Mouse (Mus musculus) MEL (cell line): ENCODE measurements around the gene Myo1c. TPM values are rescaled to one million over a fixed set of nuclear protein-coding genes. Genes with fewer than 3 reads are reported as not detected.
A peak's percentile ranks its signal among the peaks of the same experiment; 100 is the strongest.

Experiments
- DNase-seq: peaks from one replicate; pipeline ENCODE4 v3.0.0; 2011; ENCODE audit warnings: low read depth, low spot score
- H3K27ac ChIP-seq: 2 replicates; pipeline ENCODE4 v1.5.1; 2012; ENCODE audit warnings: low read depth, mild to moderate bottlenecking, control low read depth, low read length, moderate library complexity; ENCODE audit not compliant: control insufficient read depth
- H3K27me3 ChIP-seq, 2 experiments: fragments of 150-350 bp in 1 of 2; sonication (generic) in 1 of 2; 2 replicates each; pipeline ENCODE4 v1.6.1; 2012; ENCODE audit warnings: low read length in 2 of 2, mild to moderate bottlenecking in 2 of 2, improper control_type of control experiment in 1 of 2, moderate library complexity in 1 of 2; ENCODE audit not compliant: insufficient read depth in 2 of 2, control insufficient read depth in 1 of 2
- H3K36me3 ChIP-seq, 2 experiments: 2 replicates each; pipeline ENCODE4 v1.6.1; 2012 to 2014; ENCODE audit warnings: low read length in 2 of 2, improper control_type of control experiment in 1 of 2, inconsistent platforms in 1 of 2, mild to moderate bottlenecking in 1 of 2; ENCODE audit not compliant: insufficient read depth in 2 of 2, control insufficient read depth in 1 of 2
- H3K4me1 ChIP-seq, 2 experiments: fragments of 150-350 bp in 1 of 2; sonication (generic) in 1 of 2; 2 replicates each; pipeline ENCODE4 v1.6.1; 2012; ENCODE audit warnings: low read length in 2 of 2, improper control_type of control experiment in 1 of 2, mild to moderate bottlenecking in 1 of 2; ENCODE audit not compliant: insufficient read depth in 2 of 2, control insufficient read depth in 1 of 2
- H3K4me3 ChIP-seq, 2 experiments: fragments of 150-350 bp in 1 of 2; sonication (generic) in 1 of 2; 2 replicates each; pipeline ENCODE4 v1.5.1; 2012; ENCODE audit warnings: low read depth in 2 of 2, low read length in 2 of 2, mild to moderate bottlenecking in 2 of 2, moderate library complexity in 2 of 2, control low read depth in 1 of 2, improper control_type of control experiment in 1 of 2; ENCODE audit not compliant: control insufficient read depth in 1 of 2, insufficient read depth in 1 of 2
- H3K79me2 ChIP-seq: 2 replicates; pipeline ENCODE4 v1.6.1; 2012; ENCODE audit warnings: mild to moderate bottlenecking, low read length, moderate library complexity; ENCODE audit not compliant: control insufficient read depth, poor library complexity, insufficient read depth
- H3K9ac ChIP-seq: 2 replicates; pipeline ENCODE4 v1.6.1; 2012; ENCODE audit warnings: low read depth, mild to moderate bottlenecking, control low read depth, low read length, moderate library complexity; ENCODE audit not compliant: control insufficient read depth, poor library complexity, severe bottlenecking
- H3K9me3 ChIP-seq: fragments of 150-350 bp; sonication (generic); replicated peaks from 2 replicates; pipeline ENCODE4 v1.6.1; 2012; ENCODE audit warnings: mild to moderate bottlenecking, low read length, improper control_type of control experiment, moderate library complexity; ENCODE audit not compliant: insufficient read depth
- BHLHE40 ChIP-seq: IDR thresholded peaks from 2 replicates; pipeline ENCODE4 v1.6.1; 2012; ENCODE audit warnings: low read depth, mild to moderate bottlenecking, inconsistent platforms, low read length, improper control_type of control experiment, borderline replicate concordance
- E2F4 ChIP-seq: IDR thresholded peaks from 2 replicates; pipeline ENCODE4 v1.6.1; 2011; ENCODE audit warnings: low read depth, low read length, improper control_type of control experiment, borderline replicate concordance
- EP300 ChIP-seq, 2 experiments: IDR thresholded peaks; 2 replicates each; pipeline ENCODE4 v1.6.1; 2011; ENCODE audit warnings: improper control_type of control experiment in 2 of 2, low read length in 2 of 2, low read depth in 1 of 2, mild to moderate bottlenecking in 1 of 2
- ETS1 ChIP-seq: IDR thresholded peaks from 2 replicates; pipeline ENCODE4 v1.6.1; 2012; ENCODE audit warnings: low read depth, mild to moderate bottlenecking, inconsistent platforms, low read length, improper control_type of control experiment, moderate library complexity
- GABPA ChIP-seq: IDR thresholded peaks from 2 replicates; pipeline ENCODE4 v1.6.1; 2012; ENCODE audit warnings: low read depth, mild to moderate bottlenecking, inconsistent platforms, low read length, improper control_type of control experiment, moderate library complexity
- GATA1 ChIP-seq: IDR thresholded peaks from 2 replicates; pipeline ENCODE4 v1.6.1; 2011; ENCODE audit warnings: low read depth, low read length, improper control_type of control experiment
- HCFC1 ChIP-seq: IDR thresholded peaks from 2 replicates; pipeline ENCODE4 v1.6.1; 2012; ENCODE audit warnings: low read depth, mild to moderate bottlenecking, inconsistent platforms, low read length, improper control_type of control experiment, moderate library complexity
- KAT2A ChIP-seq: conservative IDR thresholded peaks from 2 replicates; pipeline ENCODE4 v1.6.1; 2012; ENCODE audit warnings: low read depth, low read length, improper control_type of control experiment, inconsistent platforms
- MAZ ChIP-seq: IDR thresholded peaks from 2 replicates; pipeline ENCODE4 v1.6.1; 2012; ENCODE audit warnings: low read depth, mild to moderate bottlenecking, inconsistent platforms, low read length, improper control_type of control experiment
- MEF2A ChIP-seq: IDR thresholded peaks from 2 replicates; pipeline ENCODE4 v1.6.1; 2014; ENCODE audit warnings: low read depth, mild to moderate bottlenecking, inconsistent platforms, low read length, improper control_type of control experiment; ENCODE audit not compliant: poor library complexity, insufficient replicate concordance, severe bottlenecking; ENCODE audit errors: extremely low read depth
- MXI1 ChIP-seq: IDR thresholded peaks from 2 replicates; pipeline ENCODE4 v1.6.1; 2011; ENCODE audit warnings: mild to moderate bottlenecking, low read depth, low read length, improper control_type of control experiment
- MYB ChIP-seq: IDR thresholded peaks from 2 replicates; pipeline ENCODE4 v1.6.1; 2011; ENCODE audit warnings: mild to moderate bottlenecking, low read depth, low read length, improper control_type of control experiment
- NELFE ChIP-seq: IDR thresholded peaks from 2 replicates; pipeline ENCODE4 v1.6.1; 2011; ENCODE audit warnings: low read depth, low read length, improper control_type of control experiment
- POLR2A ChIP-seq, 2 experiments: IDR thresholded peaks; 2 replicates each; pipeline ENCODE4 v1.6.1; 2011 to 2012; ENCODE audit warnings: low read length in 2 of 2, mild to moderate bottlenecking in 2 of 2, control low read depth in 1 of 2, improper control_type of control experiment in 1 of 2, low read depth in 1 of 2, moderate library complexity in 1 of 2; ENCODE audit not compliant: control insufficient read depth in 1 of 2, insufficient read depth in 1 of 2, poor library complexity in 1 of 2
- POLR2AphosphoS5 ChIP-seq: IDR thresholded peaks from 2 replicates; pipeline ENCODE4 v1.6.1; 2012; ENCODE audit warnings: low read depth, borderline replicate concordance, mild to moderate bottlenecking, inconsistent platforms, low read length, moderate library complexity, mixed read lengths
- RAD21 ChIP-seq: IDR thresholded peaks from 2 replicates; pipeline ENCODE4 v1.6.1; 2011; ENCODE audit warnings: mild to moderate bottlenecking, low read depth, low read length, improper control_type of control experiment
- RCOR1 ChIP-seq: IDR thresholded peaks from 2 replicates; pipeline ENCODE4 v1.6.1; 2012; ENCODE audit warnings: low read depth, mild to moderate bottlenecking, inconsistent platforms, low read length, improper control_type of control experiment
- SIN3A ChIP-seq: IDR thresholded peaks from 2 replicates; pipeline ENCODE4 v1.6.1; 2012; ENCODE audit warnings: low read length, improper control_type of control experiment, inconsistent platforms
- TAL1 ChIP-seq: IDR thresholded peaks from 2 replicates; pipeline ENCODE4 v1.6.1; 2012; ENCODE audit warnings: mild to moderate bottlenecking, inconsistent platforms, low read length, moderate library complexity, mixed read lengths
- TBP ChIP-seq: IDR thresholded peaks from 2 replicates; pipeline ENCODE4 v1.8.0; 2011; ENCODE audit warnings: low read depth, low read length, improper control_type of control experiment
- TCF12 ChIP-seq: IDR thresholded peaks from 2 replicates; pipeline ENCODE4 v1.6.1; 2014; ENCODE audit warnings: low read depth, mild to moderate bottlenecking, inconsistent platforms, low read length, improper control_type of control experiment, moderate library complexity
- USF2 ChIP-seq, 2 experiments: IDR thresholded peaks; 2 replicates each; pipeline ENCODE4 v1.6.1; 2011 to 2012; ENCODE audit warnings: improper control_type of control experiment in 2 of 2, low read length in 2 of 2, borderline replicate concordance in 1 of 2, inconsistent platforms in 1 of 2, low read depth in 1 of 2, mild to moderate bottlenecking in 1 of 2; ENCODE audit not compliant: insufficient read depth in 1 of 2
- ZKSCAN1 ChIP-seq: IDR thresholded peaks from 2 replicates; pipeline ENCODE4 v1.6.1; 2012; ENCODE audit warnings: low read depth, mild to moderate bottlenecking, inconsistent platforms, low read length, improper control_type of control experiment, moderate library complexity
- ZMIZ1 ChIP-seq: IDR thresholded peaks from 2 replicates; pipeline ENCODE4 v1.6.1; 2012; ENCODE audit warnings: low read depth, mild to moderate bottlenecking, inconsistent platforms, low read length, improper control_type of control experiment, moderate library complexity
- polyA plus RNA-seq, 2 experiments: library from polyadenylated mRNA; stranded (reverse) in 1 of 2; unstranded in 1 of 2; fragments of >175 nt in 1 of 2; fragments of >200 nt in 1 of 2; gene quantifications; 2 replicates each; pipeline versions ENCODE4 v1.2.1 to v1.2.4; 2012; ENCODE audit warnings: low replicate concordance in 2 of 2, low read depth in 1 of 2; ENCODE audit not compliant: insufficient read length in 2 of 2, insufficient read depth in 1 of 2, missing spikeins in 1 of 2
- total RNA-seq: library from RNA; depleted of rRNA; stranded (reverse); fragments of 300-350 nt; gene quantifications from 2 replicates; pipeline ENCODE4 v1.2.3, GENCODE M21; 2012

The Myo1c gene
- total and polyA plus RNA-seq, 3 experiments = 33.2 to 45.6 TPM; not detected in 1

DNA sequence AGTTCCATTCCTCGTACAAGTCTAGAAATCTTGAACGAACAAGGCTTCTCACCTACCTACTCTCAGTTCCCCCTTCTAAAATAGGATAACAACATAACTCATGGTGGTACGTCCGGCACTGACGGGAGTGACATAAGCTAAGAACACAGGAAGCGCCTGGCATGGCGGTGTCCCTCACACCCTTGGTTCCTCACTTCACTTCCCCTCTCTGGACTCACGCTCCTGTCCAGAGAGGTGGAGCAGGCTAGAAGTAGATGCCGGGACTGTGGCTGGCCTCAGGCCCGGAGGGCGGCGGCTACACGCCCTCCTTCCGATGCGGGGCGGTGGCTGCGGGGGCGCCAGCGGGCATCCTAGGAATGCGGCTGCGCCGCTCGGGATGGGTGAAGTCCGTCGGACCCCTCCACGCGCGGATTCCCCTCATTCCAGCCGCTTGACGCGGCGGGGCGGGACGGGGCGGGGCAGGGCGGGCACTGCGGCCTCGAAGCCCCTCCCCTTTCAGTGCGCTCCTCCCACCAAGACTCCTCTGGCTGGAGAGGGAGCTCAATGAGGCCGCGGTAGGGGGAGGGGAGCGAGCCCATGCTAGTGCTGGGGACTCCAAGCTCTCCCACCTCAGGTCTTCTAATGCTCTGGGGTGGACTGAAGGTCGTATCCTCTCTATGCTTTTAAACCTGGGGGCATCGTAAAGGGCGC, 3.6 kb downstream of the Myo1c start (continued):
- no peak for TF ChIP-seq POLR2AphosphoS5
- TF ChIP-seq ZKSCAN1 = no peak
- no peak for TF ChIP-seq MYB

DNA sequence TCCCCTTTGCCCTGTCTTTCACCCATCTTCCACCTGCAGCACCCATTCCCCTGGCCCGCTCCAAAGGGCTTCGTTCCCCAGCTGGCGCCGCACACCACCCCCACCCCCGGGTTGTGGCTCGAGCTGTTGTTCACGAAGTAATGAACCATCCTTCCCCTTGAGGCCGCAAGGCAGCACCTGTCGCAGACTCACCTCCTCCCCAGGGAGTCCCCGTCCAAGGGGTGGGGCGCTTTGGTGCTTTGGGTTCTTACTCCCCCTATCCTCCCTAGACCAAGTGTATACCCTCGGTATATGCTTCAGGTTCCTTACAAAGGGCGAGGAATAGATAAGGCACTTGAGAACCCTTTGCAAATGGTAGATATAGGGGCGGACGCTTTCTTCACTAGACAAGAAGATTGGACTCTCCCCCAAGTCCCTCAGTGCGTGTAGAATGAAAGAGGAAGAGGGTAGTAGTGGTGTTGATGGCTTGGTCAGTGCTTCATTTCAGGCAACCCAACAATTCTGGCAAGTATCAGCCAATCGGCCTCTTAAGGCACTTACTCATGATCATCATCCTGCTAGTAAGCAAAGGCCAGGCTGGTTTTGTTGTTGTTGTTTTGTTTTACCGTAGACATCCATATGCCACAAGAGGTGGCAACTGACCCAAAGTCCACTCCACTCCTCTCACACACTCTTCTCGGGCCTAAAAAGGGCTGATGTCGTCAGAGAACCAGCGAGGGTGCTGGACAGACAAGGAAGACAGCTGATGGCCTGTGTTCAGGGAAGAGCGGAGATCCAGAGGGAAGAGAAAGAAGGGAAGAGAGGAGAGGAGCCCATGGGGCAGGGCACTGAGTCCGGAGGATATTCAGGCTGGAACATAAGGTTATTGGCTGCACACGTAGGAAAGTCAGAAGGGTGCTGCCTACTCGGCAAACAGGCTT, 4.4 kb downstream of the Myo1c start:
- no peaks in the 10 kb centered on the region for H3K9me3 ChIP-seq
- peak overlapping the region; percentile 62 to 81 for H3K4me3 ChIP-seq
- peaks cover 16% of the 10 kb centered on the region for H3K79me2 ChIP-seq
- peak; percentile 94 for DNase-seq
- peak overlapping the region; percentile 81 for H3K9ac ChIP-seq
- no peaks in the 10 kb centered on the region for H3K27me3 ChIP-seq
- TF ChIP-seq MAZ (peak; percentile 72; the same call in 1 of the 2 replicates), GATA1 (peak; percentile 92), HCFC1 (peak; percentile 54), RAD21 (no peak), TBP (peak; percentile 83), TCF12 (peak; percentile 78), ZMIZ1 (0 out of 2 replicates have a peak, but pooled peaks have one; percentile 35), GABPA (no peak), USF2 (IDR thresholded peaks at IDR 0.05; ENCODE audit: borderline replicate concordance in 1 of 2, insufficient read depth in 1 of 2, low read depth in 1 of 2, low read length in 2 of 2) (no peak), EP300 (IDR thresholded peaks at IDR 0.05; ENCODE audit: low read depth in 1 of 2, low read length in 2 of 2) (peak; percentile 60 to 66), KAT2A (0 out of 2 replicates have a peak, but pooled peaks have one; percentile 17), TAL1 (peak; percentile 61), POLR2AphosphoS5 (peak; percentile 37; the same call in 1 of the 2 replicates), POLR2A (IDR thresholded peaks at IDR 0.05; ENCODE audit: control insufficient read depth in 1 of 2, insufficient read depth in 1 of 2, low read depth in 1 of 2, low read length in 2 of 2, poor library complexity in 1 of 2) (peak; percentile 38 to 55; a peak in 1 of 4 replicates), BHLHE40 (peak; percentile 11), NELFE (peak; percentile 36), MYB (0 out of 2 replicates have a peak, but pooled peaks have one; percentile 12), MEF2A (no peak), SIN3A (peak; percentile 74; the same call in 1 of the 2 replicates), ETS1 (peak; percentile 48; the same call in 1 of the 2 replicates), E2F4 (no peak), RCOR1 (peak; percentile 21; the same call in 1 of the 2 replicates), MXI1 (no peak)
- H3K27ac ChIP-seq = peak overlapping the region; percentile 77
- peaks cover 3 to 9% of the 10 kb centered on the region in 2 experiments for H3K36me3 ChIP-seq
- H3K4me1 ChIP-seq = peaks cover 4 to 26% of the 10 kb centered on the region in 2 experiments
